Mouse (Mus musculus): Measurements from ENCODE around the gene Map3k3. TPM values are rescaled to one million over a fixed set of nuclear protein-coding genes. Genes with fewer than 3 reads are reported as not detected.

Map3k3 gene
- polyA plus RNA-seq, 1 experiment from 2014 or later: 20.5 TPM

DNA sequence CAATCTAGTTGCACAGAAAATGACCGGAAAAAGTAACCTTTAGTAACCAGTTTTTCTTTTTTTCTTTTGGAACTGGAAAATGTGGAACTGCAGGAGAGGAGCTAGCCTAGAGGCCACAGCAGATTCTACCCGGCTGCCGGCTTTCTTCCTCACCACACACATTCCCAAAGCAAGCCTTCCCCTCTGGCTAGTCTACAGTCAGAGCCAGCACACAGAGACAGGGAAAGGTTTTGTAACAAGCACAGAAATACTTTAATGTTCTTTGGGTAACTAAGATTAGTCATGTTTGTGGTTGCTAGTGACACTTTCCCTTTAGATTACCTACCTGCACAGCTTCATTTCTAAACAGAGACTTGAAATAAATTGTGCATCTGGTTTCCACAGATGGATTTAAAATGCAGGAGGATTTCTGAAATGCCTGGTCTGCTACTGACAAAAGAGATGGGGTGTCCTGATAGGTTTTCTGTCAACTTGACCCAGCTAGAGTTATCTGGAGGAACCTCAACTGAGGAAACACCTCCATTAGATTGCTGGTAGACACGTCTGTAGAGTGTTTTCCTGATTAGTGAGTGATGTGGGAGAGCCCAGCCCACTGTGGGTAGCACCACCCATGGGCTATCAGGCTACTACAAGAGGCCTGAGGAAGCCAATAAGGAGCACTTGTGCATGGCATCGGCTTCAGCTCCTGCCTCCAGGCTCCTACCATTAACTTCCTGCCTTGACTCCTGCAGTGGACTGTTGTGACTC lies 93.8 kb downstream of the Map3k3 start:
- WGBS: 55% methylated on average over 5 of the region's 5 CpGs
- ATAC-seq (ENCODE audit: extremely low read depth, insufficient number of reproducible peaks, low FRiP score, low TSS enrichment): no peak

DNA sequence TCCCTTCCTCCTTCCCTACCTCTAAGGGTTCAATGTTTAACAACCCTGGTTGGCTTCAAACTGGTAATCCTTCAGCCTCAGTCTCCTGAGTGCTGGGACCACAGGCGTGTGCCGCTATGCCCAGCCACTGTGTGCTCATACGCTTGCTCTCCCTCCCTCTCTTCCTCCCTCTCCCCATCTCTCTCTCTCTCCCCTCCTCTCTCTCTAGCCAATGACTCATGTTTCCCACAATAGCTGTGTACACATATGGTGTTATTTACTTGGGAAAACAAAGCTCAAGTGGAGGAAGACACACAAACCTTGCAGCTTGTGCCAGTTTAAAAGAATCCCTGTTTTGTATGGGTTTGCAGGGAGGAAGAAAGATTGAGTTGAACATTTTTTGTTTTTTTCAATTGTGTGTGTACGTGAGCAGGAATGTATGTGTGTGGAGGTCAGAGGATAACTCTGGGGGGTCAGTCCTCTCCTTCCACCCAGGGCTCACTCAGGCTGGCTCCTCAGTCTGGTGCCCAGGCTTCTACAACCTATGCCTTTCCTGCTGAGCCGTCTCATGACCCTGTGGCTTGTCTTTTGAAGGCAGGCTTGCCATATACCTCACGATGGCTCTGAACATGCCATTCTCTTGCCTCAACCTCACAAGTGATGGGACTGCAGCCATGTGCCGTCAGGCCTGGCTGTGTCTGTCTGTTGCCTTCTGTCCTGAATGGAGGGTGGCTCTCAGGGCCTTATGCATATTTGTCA lies 95.5 kb downstream of the Map3k3 start:
- 63% methylated on average over 7 of the region's 7 CpGs for WGBS

More for the DNA sequence above, 93.8 kb downstream of the Map3k3 start:
- H3K9ac ChIP-seq: no peak overlapping the region
- H3K27ac ChIP-seq (replicated peaks): no peak overlapping the region
- no peaks in the 10 kb centered on the region for H3K9me3 ChIP-seq
- H3K4me2 ChIP-seq: no peak overlapping the region
- no peak overlapping the region for H3K4me3 ChIP-seq
- peaks cover 11% of the 10 kb centered on the region for H3K4me1 ChIP-seq
- no peaks in the 10 kb centered on the region for H3K27me3 ChIP-seq (replicated peaks)
- peaks cover 16% of the 10 kb centered on the region; the same call in 1 of the 2 replicates for H3K36me3 ChIP-seq

DNA sequence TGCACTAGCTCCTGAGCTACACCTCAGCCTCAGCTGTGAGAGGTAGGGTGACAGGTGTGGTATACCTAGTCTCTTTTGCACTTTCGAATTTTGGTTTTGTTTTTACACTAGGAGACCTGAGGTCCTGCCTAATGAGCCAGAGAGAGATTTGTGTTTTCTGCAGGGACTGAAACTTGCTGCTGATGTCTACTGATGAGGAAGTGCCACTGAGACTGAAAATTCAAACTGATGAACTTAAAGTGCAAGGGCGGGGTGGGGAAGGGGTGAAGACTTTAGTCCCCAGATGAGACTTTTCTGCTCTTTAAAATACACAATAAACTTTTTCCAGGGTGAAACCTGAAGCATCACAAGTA lies 96.0 kb downstream of the Map3k3 start:
- H3K4me2 ChIP-seq: no peak overlapping the region
- no peaks in the 10 kb centered on the region for H3K9me3 ChIP-seq
- H3K27ac ChIP-seq (replicated peaks): no peak overlapping the region
- peaks cover 11% of the 10 kb centered on the region for H3K4me1 ChIP-seq
- no peak overlapping the region for H3K9ac ChIP-seq
- ATAC-seq (ENCODE audit: extremely low read depth, insufficient number of reproducible peaks, low FRiP score, low TSS enrichment): no peak
- H3K27me3 ChIP-seq (replicated peaks): no peaks in the 10 kb centered on the region
- peaks cover 31% of the 10 kb centered on the region for H3K36me3 ChIP-seq
- WGBS: 88% methylated on average over 2 of the region's 2 CpGs
- no peak overlapping the region for H3K4me3 ChIP-seq

More for the DNA sequence above, 95.5 kb downstream of the Map3k3 start:
- H3K27ac ChIP-seq (replicated peaks): no peak overlapping the region
- H3K27me3 ChIP-seq (replicated peaks): no peaks in the 10 kb centered on the region
- H3K9me3 ChIP-seq: no peaks in the 10 kb centered on the region
- H3K9ac ChIP-seq: no peak overlapping the region
- no peak for ATAC-seq (ENCODE audit: extremely low read depth, insufficient number of reproducible peaks, low FRiP score, low TSS enrichment)
- H3K4me1 ChIP-seq: peaks cover 11% of the 10 kb centered on the region
- peaks cover 27% of the 10 kb centered on the region for H3K36me3 ChIP-seq
- H3K4me2 ChIP-seq: no peak overlapping the region
- no peak overlapping the region for H3K4me3 ChIP-seq

DNA sequence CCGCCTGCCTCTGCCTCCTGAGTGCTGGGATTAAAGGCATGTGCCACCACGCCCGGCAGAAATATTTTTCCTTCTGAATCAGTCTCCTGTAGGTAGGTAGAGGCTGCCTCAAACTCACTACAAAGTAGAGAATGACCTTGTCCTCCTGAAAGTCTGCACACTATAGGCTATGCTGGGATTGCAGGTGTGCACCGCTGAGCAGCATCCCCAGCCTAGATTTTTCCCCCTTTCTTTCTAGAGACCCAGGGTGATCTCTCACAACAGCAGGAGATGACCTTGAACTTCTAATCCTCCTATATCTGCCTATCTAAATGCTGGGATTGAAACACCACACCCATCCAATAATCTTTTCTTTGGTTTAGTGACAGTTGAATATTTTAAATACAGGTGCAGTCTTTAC lies 102.9 kb downstream of the Map3k3 start:
- Histone ChIP-seq H3K4me1 (peaks cover 5% of the 10 kb centered on the region), H3K36me3 (peaks cover 26% of the 10 kb centered on the region), H3K9ac (no peak overlapping the region), H3K9me3 (no peaks in the 10 kb centered on the region), H3K4me2 (no peak overlapping the region), H3K27ac (replicated peaks) (no peak overlapping the region), H3K27me3 (replicated peaks) (no peaks in the 10 kb centered on the region), H3K4me3 (no peak overlapping the region)
- no peak for ATAC-seq (ENCODE audit: extremely low read depth, insufficient number of reproducible peaks, low FRiP score, low TSS enrichment)
- 81% methylated on average over 4 of the region's 4 CpGs for WGBS

DNA sequence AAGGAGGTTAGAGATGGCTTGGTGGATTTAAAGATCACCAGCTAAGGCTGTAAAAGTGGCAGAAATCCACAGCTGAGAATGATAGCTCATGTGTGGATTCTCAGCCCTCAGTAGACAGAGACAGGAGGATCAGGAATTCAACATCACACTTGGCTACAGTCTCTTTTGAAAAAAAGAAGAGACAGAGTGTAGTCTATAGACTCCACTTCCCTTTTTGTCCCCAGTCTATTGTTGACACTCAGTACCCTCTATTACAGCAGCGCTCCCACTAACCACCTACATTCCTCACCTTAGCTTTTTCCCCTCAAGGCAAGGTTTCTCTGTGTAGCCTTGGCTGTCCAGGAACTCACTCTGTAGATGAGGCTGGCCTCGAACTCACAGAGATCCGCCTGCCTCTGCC lies 107.3 kb downstream of the Map3k3 start:
- no peak overlapping the region for H3K4me3 ChIP-seq
- H3K9me3 ChIP-seq: no peaks in the 10 kb centered on the region
- H3K27me3 ChIP-seq (replicated peaks): no peaks in the 10 kb centered on the region
- H3K9ac ChIP-seq: no peak overlapping the region
- H3K4me2 ChIP-seq: peak overlapping the region; percentile 89; the same call in 1 of the 2 replicates
- WGBS: 95% methylated on average over 3 of the region's 3 CpGs
- H3K4me1 ChIP-seq: peaks cover 33% of the 10 kb centered on the region
- ATAC-seq (ENCODE audit: extremely low read depth, insufficient number of reproducible peaks, low FRiP score, low TSS enrichment): no peak
- peaks cover 8% of the 10 kb centered on the region for H3K36me3 ChIP-seq
- H3K27ac ChIP-seq (replicated peaks): no peak overlapping the region

DNA sequence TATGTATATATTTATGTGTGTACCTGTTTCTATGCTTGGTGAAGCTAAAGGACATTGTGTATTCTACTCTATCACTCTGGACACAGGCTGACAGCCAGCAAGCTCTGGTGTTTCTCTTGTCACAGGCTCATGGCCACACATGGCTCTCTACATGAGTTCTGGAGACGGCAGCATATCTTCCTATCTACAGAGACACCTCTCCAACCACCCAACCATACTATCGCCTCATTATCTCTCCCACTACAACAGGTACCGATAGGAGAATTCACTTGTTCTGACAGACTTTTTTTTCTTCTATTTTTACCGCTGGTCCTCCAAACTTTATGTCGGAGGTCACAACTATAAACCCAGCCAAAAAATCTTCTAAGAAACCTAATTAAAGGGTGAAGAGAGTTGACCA lies 107.8 kb downstream of the Map3k3 start:
- peaks cover 33% of the 10 kb centered on the region for H3K4me1 ChIP-seq
- H3K27me3 ChIP-seq (replicated peaks): no peaks in the 10 kb centered on the region
- no peaks in the 10 kb centered on the region for H3K9me3 ChIP-seq
- peak overlapping the region; percentile 83; the same call in 1 of the 2 replicates for H3K9ac ChIP-seq
- H3K4me3 ChIP-seq: peak overlapping the region; percentile 67
- WGBS: 58% methylated on average over 5 of the region's 5 CpGs
- peaks cover 12% of the 10 kb centered on the region for H3K36me3 ChIP-seq
- peak overlapping the region; percentile 89 for H3K4me2 ChIP-seq
- ATAC-seq (ENCODE audit: extremely low read depth, insufficient number of reproducible peaks, low FRiP score, low TSS enrichment): no peak
- no peak overlapping the region for H3K27ac ChIP-seq (replicated peaks)

DNA sequence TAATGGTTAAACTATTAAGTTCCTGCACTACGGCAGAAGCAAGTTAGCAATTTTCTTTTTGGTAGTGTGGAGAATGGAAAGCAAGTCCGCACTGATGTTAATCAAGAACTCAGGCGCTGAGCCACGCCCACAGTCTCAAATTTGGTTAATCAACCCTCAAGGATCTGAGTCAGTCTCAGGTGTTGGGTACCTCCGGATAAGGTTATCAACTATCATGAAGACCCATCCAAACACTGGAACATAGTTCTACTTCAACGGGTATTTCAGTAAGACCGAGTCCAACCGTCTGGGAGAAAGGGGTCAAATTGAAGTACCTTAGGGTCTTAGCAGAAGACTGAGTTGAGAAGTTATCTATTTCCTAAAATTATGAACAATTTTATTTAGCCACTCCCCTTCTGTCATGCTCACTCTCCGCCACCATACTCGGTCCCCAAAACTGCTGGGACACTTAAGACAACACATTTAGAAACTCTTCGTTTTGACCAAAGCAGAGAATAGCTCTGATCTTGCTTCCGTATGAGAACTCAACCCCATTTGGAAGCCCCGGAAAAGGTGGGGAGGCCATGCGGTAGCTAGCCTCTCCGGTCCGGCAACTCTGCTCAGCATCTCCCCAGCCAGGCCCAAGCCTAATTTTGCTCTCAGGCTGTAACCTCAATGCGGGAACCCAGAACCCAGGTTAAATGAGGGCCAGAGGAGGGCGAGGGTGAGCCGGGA lies 108.4 kb downstream of the Map3k3 start:
- Histone ChIP-seq H3K4me1 (peaks cover 33% of the 10 kb centered on the region), H3K36me3 (peaks cover 17% of the 10 kb centered on the region), H3K9ac (peak overlapping the region; percentile 83), H3K4me2 (peak overlapping the region; percentile 89), H3K27ac (replicated peaks) (peak overlapping the region; percentile 77), H3K27me3 (replicated peaks) (no peaks in the 10 kb centered on the region), H3K4me3 (peak overlapping the region; percentile 67), H3K9me3 (no peaks in the 10 kb centered on the region)
- ATAC-seq (ENCODE audit: extremely low read depth, insufficient number of reproducible peaks, low FRiP score, low TSS enrichment): no peak
- WGBS: 9% methylated on average over 19 of the region's 19 CpGs

DNA sequence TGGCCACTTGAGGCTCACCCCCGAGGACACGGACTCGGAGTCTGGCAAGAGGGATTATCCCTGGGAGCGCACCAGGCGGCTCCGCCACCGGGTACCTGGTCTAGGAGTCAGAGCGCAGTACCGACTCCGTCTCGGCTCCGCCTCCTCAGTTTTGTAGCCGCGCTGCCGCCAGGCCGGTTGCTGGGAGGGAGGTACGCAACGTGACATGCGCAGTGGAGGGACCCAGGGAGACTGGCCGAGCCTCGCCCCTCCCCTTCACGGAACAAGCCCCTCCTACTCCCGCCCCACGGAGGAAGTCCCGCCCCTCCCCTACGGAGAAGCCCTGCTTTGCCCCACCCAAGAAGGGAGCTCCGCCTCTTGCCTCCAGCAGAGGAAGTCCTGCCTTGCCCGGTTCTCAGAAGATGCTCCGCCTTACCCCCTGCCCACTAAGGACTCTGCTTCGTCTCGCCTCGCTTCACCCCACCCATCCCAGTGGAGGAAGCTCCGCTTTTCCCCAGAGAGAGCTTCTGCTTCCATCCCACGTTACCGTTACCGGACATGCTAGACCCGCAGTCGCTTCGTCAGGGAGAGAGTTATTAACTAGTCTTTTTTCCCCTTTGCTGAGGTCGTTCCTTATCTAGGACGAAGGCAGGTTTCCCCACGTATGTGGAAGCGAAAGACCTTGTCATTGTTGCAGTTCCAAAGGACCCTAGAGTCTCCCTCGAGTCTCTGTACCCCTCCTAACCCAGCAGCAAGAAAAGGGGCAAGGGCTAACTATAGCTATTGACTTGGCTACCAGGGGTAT lies 109.2 kb downstream of the Map3k3 start:
- ATAC-seq (ENCODE audit: extremely low read depth, insufficient number of reproducible peaks, low FRiP score, low TSS enrichment): peak; percentile 96
- peaks cover 33% of the 10 kb centered on the region for H3K4me1 ChIP-seq

DNA sequence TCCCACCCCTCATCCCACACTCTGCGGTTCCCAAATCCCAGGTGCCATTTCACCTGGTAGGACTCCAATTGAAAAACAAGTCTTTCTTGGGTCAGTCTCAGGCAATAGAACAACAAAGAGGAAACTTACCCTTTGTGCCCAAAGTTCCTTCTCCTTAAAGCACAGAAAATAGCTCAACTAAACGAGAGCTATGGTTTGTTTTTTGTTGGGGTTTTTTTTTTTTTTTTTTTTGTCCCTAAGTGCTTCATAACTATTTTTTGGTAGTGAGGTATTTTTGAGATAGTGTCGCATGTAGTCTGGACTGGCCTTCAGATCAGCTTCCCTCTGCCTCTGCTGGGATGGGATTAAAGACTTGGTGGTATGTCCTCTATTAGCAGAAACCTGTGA lies 109.7 kb downstream of the Map3k3 start:
- Histone ChIP-seq H3K27me3 (replicated peaks) (no peaks in the 10 kb centered on the region), H3K27ac (replicated peaks) (peak overlapping the region; percentile 84), H3K36me3 (peaks cover 30% of the 10 kb centered on the region), H3K9me3 (no peaks in the 10 kb centered on the region), H3K4me2 (peak overlapping the region; percentile 89), H3K9ac (peak overlapping the region; percentile 83), H3K4me3 (peak overlapping the region; percentile 67), H3K4me1 (peaks cover 33% of the 10 kb centered on the region)
- 24% methylated on average over 3 of the region's 3 CpGs for WGBS
- no peak for ATAC-seq (ENCODE audit: extremely low read depth, insufficient number of reproducible peaks, low FRiP score, low TSS enrichment)

More for the DNA sequence above, 109.2 kb downstream of the Map3k3 start:
- 3% methylated on average over 41 of the region's 44 CpGs for WGBS
- Histone ChIP-seq H3K27ac (replicated peaks) (peak overlapping the region; percentile 84), H3K36me3 (peaks cover 25% of the 10 kb centered on the region), H3K9me3 (no peaks in the 10 kb centered on the region), H3K4me3 (peak overlapping the region; percentile 67), H3K4me2 (peak overlapping the region; percentile 89), H3K27me3 (replicated peaks) (no peaks in the 10 kb centered on the region), H3K9ac (peak overlapping the region; percentile 83)

DNA sequence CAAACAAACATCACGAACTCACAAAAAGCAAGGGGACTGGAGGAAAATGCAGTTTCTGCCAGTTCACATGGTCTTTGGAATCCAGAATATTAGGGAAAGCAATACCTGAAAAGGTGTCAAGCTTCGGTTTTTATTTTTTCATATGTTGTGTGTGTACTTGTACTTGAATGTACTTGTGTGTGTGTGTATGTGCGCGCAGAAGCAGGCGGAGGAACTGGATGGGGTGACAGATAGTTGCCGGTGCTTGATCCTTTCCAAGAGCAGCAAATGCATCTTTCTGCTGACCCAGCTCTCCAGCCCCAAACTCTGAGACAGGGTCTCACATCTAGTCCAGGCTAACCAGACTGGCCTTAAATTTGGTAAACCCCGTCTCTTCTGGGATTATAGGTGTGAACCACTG lies 110.5 kb downstream of the Map3k3 start:
- H3K4me1 ChIP-seq: peaks cover 33% of the 10 kb centered on the region
- H3K9me3 ChIP-seq: no peaks in the 10 kb centered on the region
- WGBS: 89% methylated on average over 7 of the region's 7 CpGs
- no peak for ATAC-seq (ENCODE audit: extremely low read depth, insufficient number of reproducible peaks, low FRiP score, low TSS enrichment)
- no peak overlapping the region for H3K9ac ChIP-seq
- peaks cover 30% of the 10 kb centered on the region for H3K36me3 ChIP-seq
- no peak overlapping the region for H3K4me3 ChIP-seq
- H3K27ac ChIP-seq (replicated peaks): peak overlapping the region; percentile 64
- H3K4me2 ChIP-seq: no peak overlapping the region
- H3K27me3 ChIP-seq (replicated peaks): no peaks in the 10 kb centered on the region

DNA sequence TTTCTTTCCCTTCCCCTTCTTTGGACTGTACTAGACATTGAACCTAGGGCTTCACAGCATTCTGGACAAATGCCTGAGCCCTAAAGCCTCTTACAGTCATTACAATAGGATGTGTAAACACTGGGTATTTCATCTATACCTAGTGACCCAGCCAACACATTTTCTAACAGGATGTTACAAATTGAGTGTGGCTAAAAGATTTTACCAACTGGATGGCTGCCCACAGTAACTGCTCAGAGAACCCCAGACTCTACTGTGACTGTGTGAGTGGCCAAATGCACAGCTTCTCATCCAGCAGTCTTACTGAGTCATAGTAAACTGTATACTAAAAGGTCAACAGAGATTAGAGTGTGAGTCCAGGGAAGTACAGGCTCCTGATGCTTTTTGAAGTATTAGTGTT lies 110.9 kb downstream of the Map3k3 start:
- ATAC-seq (ENCODE audit: extremely low read depth, insufficient number of reproducible peaks, low FRiP score, low TSS enrichment): no peak
- no peaks in the 10 kb centered on the region for H3K9me3 ChIP-seq
- H3K27ac ChIP-seq (replicated peaks): peak overlapping the region; percentile 64
- peaks cover 35% of the 10 kb centered on the region for H3K36me3 ChIP-seq
- no peaks in the 10 kb centered on the region for H3K27me3 ChIP-seq (replicated peaks)
- no peak overlapping the region for H3K4me2 ChIP-seq
- peaks cover 33% of the 10 kb centered on the region for H3K4me1 ChIP-seq
- H3K9ac ChIP-seq: peak overlapping the region; percentile 37; the same call in 1 of the 2 replicates
- H3K4me3 ChIP-seq: no peak overlapping the region

Measured in heart, embryonic 13.5 days (tissue).